Mouse (Mus musculus): Measurements from ENCODE around the gene Ncmap. TPM values are rescaled to one million over a fixed set of nuclear protein-coding genes. Genes with fewer than 3 reads are reported as not detected.
A peak's percentile ranks its signal among the peaks of the same experiment; 100 is the strongest.

The Ncmap gene
- polyA plus RNA-seq, 1 experiment from 2014 or later: 0.12 TPM

GRCm38 (mm10) chr4:135401881-135402280, 3.9 kb upstream of the Ncmap start:
- WGBS (ENCODE audit: insufficient replicate concordance): 42% methylated on average over 7 of the region's 7 CpGs
- no peaks in the 10 kb centered on the region for H3K9me3 ChIP-seq (replicated peaks)
- no peak overlapping the region for H3K4me2 ChIP-seq
- no peak overlapping the region for H3K27ac ChIP-seq (replicated peaks)
- no peak overlapping the region for H3K4me3 ChIP-seq (replicated peaks)
- peaks cover 38% of the 10 kb centered on the region for H3K27me3 ChIP-seq
- no peak for ATAC-seq (ENCODE audit: insufficient read depth)
- H3K36me3 ChIP-seq (replicated peaks): no peaks in the 10 kb centered on the region
- no peak overlapping the region for H3K9ac ChIP-seq
- peaks cover 46% of the 10 kb centered on the region for H3K4me1 ChIP-seq (replicated peaks)

GRCm38 (mm10) chr4:135397551-135397950, 476 bp downstream of the Ncmap start:
- H3K27me3 ChIP-seq: peaks cover 63% of the 10 kb centered on the region
- H3K9ac ChIP-seq: no peak overlapping the region
- H3K9me3 ChIP-seq (replicated peaks): no peaks in the 10 kb centered on the region
- H3K4me1 ChIP-seq (replicated peaks): peaks cover 14% of the 10 kb centered on the region
- H3K27ac ChIP-seq (replicated peaks): no peak overlapping the region
- H3K36me3 ChIP-seq (replicated peaks): no peaks in the 10 kb centered on the region
- peak overlapping the region; percentile 17; the same call in 1 of the 2 replicates for H3K4me3 ChIP-seq (replicated peaks)
- peak overlapping the region; percentile 49 for H3K4me2 ChIP-seq
- WGBS (ENCODE audit: insufficient replicate concordance): 7% methylated on average over 16 of the region's 16 CpGs
- ATAC-seq (ENCODE audit: insufficient read depth): no peak

GRCm38 (mm10) chr4:135396303-135396702, 1.7 kb downstream of the Ncmap start:
- Histone ChIP-seq H3K4me2 (no peak overlapping the region), H3K9me3 (replicated peaks) (no peaks in the 10 kb centered on the region), H3K27me3 (peaks cover 63% of the 10 kb centered on the region), H3K36me3 (replicated peaks) (no peaks in the 10 kb centered on the region), H3K9ac (no peak overlapping the region), H3K4me1 (replicated peaks) (peaks cover 14% of the 10 kb centered on the region), H3K27ac (replicated peaks) (no peak overlapping the region), H3K4me3 (replicated peaks) (no peak overlapping the region)
- 76% methylated on average over 5 of the region's 5 CpGs for WGBS (ENCODE audit: insufficient replicate concordance)
- ATAC-seq (ENCODE audit: insufficient read depth): no peak

- Histone ChIP-seq H3K4me2 (no peak overlapping the region), H3K27me3 (peaks cover 59% of the 10 kb centered on the region)
- 77% methylated on average over 4 of the region's 4 CpGs for WGBS (ENCODE audit: insufficient replicate concordance)
Observed at GRCm38 (mm10) chr4:135395375-135395774, 2.7 kb downstream of the Ncmap start.

GRCm38 (mm10) chr4:135394666-135395065, 3.4 kb downstream of the Ncmap start:
- Histone ChIP-seq H3K9ac (no peak overlapping the region), H3K27me3 (peaks cover 53% of the 10 kb centered on the region), H3K9me3 (replicated peaks) (no peaks in the 10 kb centered on the region), H3K4me3 (replicated peaks) (no peak overlapping the region), H3K4me1 (replicated peaks) (peaks cover 14% of the 10 kb centered on the region), H3K36me3 (replicated peaks) (no peaks in the 10 kb centered on the region), H3K27ac (replicated peaks) (no peak overlapping the region), H3K4me2 (no peak overlapping the region)
- 65% methylated on average over 7 of the region's 7 CpGs for WGBS (ENCODE audit: insufficient replicate concordance)
- ATAC-seq (ENCODE audit: insufficient read depth): no peak

More at GRCm38 (mm10) chr4:135395375-135395774, 2.7 kb downstream of the Ncmap start:
- Histone ChIP-seq H3K9me3 (replicated peaks) (no peaks in the 10 kb centered on the region), H3K27ac (replicated peaks) (no peak overlapping the region), H3K9ac (no peak overlapping the region), H3K4me3 (replicated peaks) (no peak overlapping the region), H3K36me3 (replicated peaks) (no peaks in the 10 kb centered on the region), H3K4me1 (replicated peaks) (peaks cover 14% of the 10 kb centered on the region)
- ATAC-seq (ENCODE audit: insufficient read depth): no peak

GRCm38 (mm10) chr4:135393381-135393780, 4.6 kb downstream of the Ncmap start:
- no peak for ATAC-seq (ENCODE audit: insufficient read depth)
- H3K27ac ChIP-seq (replicated peaks): no peak overlapping the region
- H3K4me2 ChIP-seq: no peak overlapping the region
- H3K9me3 ChIP-seq (replicated peaks): no peaks in the 10 kb centered on the region
- no peak overlapping the region for H3K9ac ChIP-seq
- H3K4me1 ChIP-seq (replicated peaks): peaks cover 11% of the 10 kb centered on the region
- peaks cover 40% of the 10 kb centered on the region for H3K27me3 ChIP-seq
- 62% methylated on average over 6 of the region's 6 CpGs for WGBS (ENCODE audit: insufficient replicate concordance)
- no peak overlapping the region for H3K4me3 ChIP-seq (replicated peaks)
- no peaks in the 10 kb centered on the region for H3K36me3 ChIP-seq (replicated peaks)

GRCm38 (mm10) chr4:135392801-135393200, 5.2 kb downstream of the Ncmap start:
- H3K9ac ChIP-seq: no peak overlapping the region
- H3K9me3 ChIP-seq (replicated peaks): no peaks in the 10 kb centered on the region
- H3K27me3 ChIP-seq: peaks cover 34% of the 10 kb centered on the region
- no peak overlapping the region for H3K4me2 ChIP-seq
- H3K36me3 ChIP-seq (replicated peaks): no peaks in the 10 kb centered on the region
- 64% methylated on average over 3 of the region's 3 CpGs for WGBS (ENCODE audit: insufficient replicate concordance)
- H3K27ac ChIP-seq (replicated peaks): no peak overlapping the region
- H3K4me3 ChIP-seq (replicated peaks): no peak overlapping the region
- peaks cover 5% of the 10 kb centered on the region; the same call in 1 of the 2 replicates for H3K4me1 ChIP-seq (replicated peaks)
- ATAC-seq (ENCODE audit: insufficient read depth): no peak

GRCm38 (mm10) chr4:135391014-135391413, 7.0 kb downstream of the Ncmap start:
- peaks cover 16% of the 10 kb centered on the region for H3K27me3 ChIP-seq
- no peak overlapping the region for H3K9ac ChIP-seq
- H3K9me3 ChIP-seq (replicated peaks): no peaks in the 10 kb centered on the region
- H3K4me1 ChIP-seq (replicated peaks): no peaks in the 10 kb centered on the region
- no peaks in the 10 kb centered on the region for H3K36me3 ChIP-seq (replicated peaks)
- H3K4me2 ChIP-seq: no peak overlapping the region
- H3K27ac ChIP-seq (replicated peaks): no peak overlapping the region
- no peak overlapping the region for H3K4me3 ChIP-seq (replicated peaks)
- ATAC-seq (ENCODE audit: insufficient read depth): no peak
- 42% methylated on average over 6 of the region's 6 CpGs for WGBS (ENCODE audit: insufficient replicate concordance)

GRCm38 (mm10) chr4:135385614-135386013, 12.4 kb downstream of the Ncmap start:
- Histone ChIP-seq H3K36me3 (replicated peaks) (no peaks in the 10 kb centered on the region), H3K4me2 (no peak overlapping the region), H3K9me3 (replicated peaks) (no peaks in the 10 kb centered on the region), H3K9ac (no peak overlapping the region), H3K27ac (replicated peaks) (no peak overlapping the region), H3K4me1 (replicated peaks) (no peaks in the 10 kb centered on the region), H3K27me3 (peaks cover 8% of the 10 kb centered on the region), H3K4me3 (replicated peaks) (no peak overlapping the region)
- WGBS (ENCODE audit: insufficient replicate concordance): 48% methylated on average over 10 of the region's 10 CpGs
- no peak for ATAC-seq (ENCODE audit: insufficient read depth)

- no peak for ATAC-seq (ENCODE audit: insufficient read depth)
- Histone ChIP-seq H3K4me1 (replicated peaks) (no peaks in the 10 kb centered on the region), H3K4me3 (replicated peaks) (no peak overlapping the region), H3K27ac (replicated peaks) (no peak overlapping the region), H3K27me3 (peaks cover 8% of the 10 kb centered on the region), H3K4me2 (no peak overlapping the region), H3K9me3 (replicated peaks) (no peaks in the 10 kb centered on the region), H3K36me3 (replicated peaks) (no peaks in the 10 kb centered on the region), H3K9ac (no peak overlapping the region)
- WGBS (ENCODE audit: insufficient replicate concordance): 2% methylated on average over 14 of the region's 14 CpGs
Observed at GRCm38 (mm10) chr4:135382316-135382715, 15.7 kb downstream of the Ncmap start.

GRCm38 (mm10) chr4:135381355-135381754, 16.7 kb downstream of the Ncmap start:
- Histone ChIP-seq H3K9me3 (replicated peaks) (no peaks in the 10 kb centered on the region), H3K4me3 (replicated peaks) (no peak overlapping the region), H3K27me3 (peaks cover 8% of the 10 kb centered on the region), H3K4me1 (replicated peaks) (no peaks in the 10 kb centered on the region), H3K4me2 (no peak overlapping the region), H3K36me3 (replicated peaks) (no peaks in the 10 kb centered on the region), H3K9ac (no peak overlapping the region), H3K27ac (replicated peaks) (no peak overlapping the region)
- ATAC-seq (ENCODE audit: insufficient read depth): no peak
- 48% methylated on average over 8 of the region's 8 CpGs for WGBS (ENCODE audit: insufficient replicate concordance)

- H3K4me3 ChIP-seq (replicated peaks): no peak overlapping the region
- no peaks in the 10 kb centered on the region for H3K4me1 ChIP-seq (replicated peaks)
- H3K9me3 ChIP-seq (replicated peaks): 0 out of 2 replicates have a peak, but pooled peaks cover 5% of the 10 kb centered on the region
- no peaks in the 10 kb centered on the region for H3K36me3 ChIP-seq (replicated peaks)
- H3K27ac ChIP-seq (replicated peaks): no peak overlapping the region
- H3K9ac ChIP-seq: no peak overlapping the region
- no peak for ATAC-seq (ENCODE audit: insufficient read depth)
- no peak overlapping the region for H3K4me2 ChIP-seq
- no peaks in the 10 kb centered on the region for H3K27me3 ChIP-seq
- WGBS (ENCODE audit: insufficient replicate concordance): 78% methylated on average over 11 of the region's 11 CpGs
Observed at GRCm38 (mm10) chr4:135377241-135377640, 20.8 kb downstream of the Ncmap start.

Measured in liver, embryonic 15.5 days (tissue).